Mouse (Mus musculus): ENCODE data around the gene Slc10a2. TPM values are rescaled to one million over a fixed set of nuclear protein-coding genes. Genes with fewer than 3 reads are reported as not detected.
"Not testable (repeated sequence)": the region's sequence is repeated elsewhere in the genome, so short reads cannot be mapped to it uniquely, and the experiment has no call there.

The Slc10a2 gene
- polyA plus RNA-seq (2015; fragmentation: Nextera tagmentation; extraction: Ambion mirVana), result not detected in 2 replicates

- ATAC-seq (ENCODE audit: borderline replicate concordance, extremely low read depth, low FRiP score, low TSS enrichment), result no peak
- no peaks in the 10 kb centered on the region for H3K27me3 ChIP-seq
- WGBS, result 57% methylated on average over 5 of the region's 5 CpGs
- no peaks in the 10 kb centered on the region for H3K4me1 ChIP-seq
- H3K36me3 ChIP-seq, result no peaks in the 10 kb centered on the region
- H3K9me3 ChIP-seq, result no peaks in the 10 kb centered on the region
- no peak within 1 kb of the TSS for H3K27ac ChIP-seq
- H3K4me2 ChIP-seq, result no peak within 1 kb of the TSS
- no peak within 1 kb of the TSS for H3K9ac ChIP-seq
- H3K4me3 ChIP-seq, result no peak within 1 kb of the TSS
These were observed at the start of gene Slc10a2 for GRCm38 (mm10) chr8:5105186-5105585. TSS of gene Slc10a2 (minus strand) at chr8:5105351.

DNA sequence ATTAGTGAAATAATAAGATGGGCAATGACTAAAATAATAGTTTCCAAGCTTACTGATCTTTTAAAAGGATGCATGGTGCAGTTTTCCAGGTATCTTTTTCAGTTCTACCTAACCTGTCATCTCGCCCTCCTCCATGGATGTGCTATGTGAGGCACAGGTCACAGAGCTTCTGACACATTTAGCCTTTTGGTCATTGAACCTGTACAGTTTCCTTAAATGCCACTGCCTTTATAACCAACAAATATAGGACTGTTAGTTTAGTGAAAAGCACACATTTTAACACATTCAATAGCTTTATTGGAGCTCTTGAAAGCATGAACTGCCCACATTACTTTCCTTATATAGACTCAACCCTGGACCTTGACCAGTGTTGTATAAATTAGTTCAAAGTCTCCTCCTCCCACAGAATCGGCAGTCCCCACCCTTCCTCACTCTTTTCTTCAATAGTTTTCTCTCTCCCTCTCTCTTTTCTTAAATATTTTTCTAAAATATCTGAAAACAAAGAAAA lies 24.2 kb upstream of the Slc10a2 start:
- 74% methylated on average over 2 of the region's 2 CpGs for WGBS
- H3K27me3 ChIP-seq, result no peaks in the 10 kb centered on the region
- H3K9ac ChIP-seq, result no peak overlapping the region
- H3K4me1 ChIP-seq, result no peaks in the 10 kb centered on the region
- no peak for ATAC-seq (ENCODE audit: borderline replicate concordance, extremely low read depth, low FRiP score, low TSS enrichment)
- no peak overlapping the region for H3K27ac ChIP-seq
- H3K4me2 ChIP-seq, result no peak overlapping the region
- H3K9me3 ChIP-seq, result no peaks in the 10 kb centered on the region
- no peaks in the 10 kb centered on the region for H3K36me3 ChIP-seq
- no peak overlapping the region for H3K4me3 ChIP-seq

GRCm38 (mm10) chr8:5106855-5107254 lies 1.7 kb upstream of the Slc10a2 start:
- Histone ChIP-seq H3K27me3 (no peaks in the 10 kb centered on the region), H3K9me3 (no peaks in the 10 kb centered on the region), H3K36me3 (no peaks in the 10 kb centered on the region), H3K4me1 (no peaks in the 10 kb centered on the region), H3K4me3 (no peak overlapping the region), H3K27ac (no peak overlapping the region), H3K4me2 (no peak overlapping the region), H3K9ac (no peak overlapping the region)
- 61% methylated on average over 5 of the region's 5 CpGs for WGBS
- ATAC-seq (ENCODE audit: borderline replicate concordance, extremely low read depth, low FRiP score, low TSS enrichment), result no peak

DNA sequence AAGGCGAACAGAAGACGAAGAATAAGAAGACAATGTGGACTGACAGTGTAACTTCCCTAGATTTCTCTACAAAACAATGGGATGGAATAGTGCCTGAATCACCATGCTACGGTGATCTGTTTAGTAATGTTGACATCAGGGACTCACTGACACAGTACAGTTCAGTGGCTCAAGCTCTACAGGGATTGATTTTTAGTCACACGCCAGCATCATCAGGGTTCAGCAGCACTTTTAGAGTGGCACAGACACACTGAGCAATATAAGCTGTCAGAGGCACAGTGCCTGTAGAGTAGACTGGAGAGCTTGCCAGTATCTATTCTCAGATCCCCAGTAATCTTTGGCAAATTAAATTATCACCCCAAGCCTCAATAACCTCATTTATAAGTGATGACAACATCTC lies 9.8 kb downstream of the Slc10a2 start:
- Histone ChIP-seq H3K27ac (no peak overlapping the region), H3K36me3 (no peaks in the 10 kb centered on the region), H3K9me3 (no peaks in the 10 kb centered on the region), H3K4me3 (no peak overlapping the region), H3K4me2 (no peak overlapping the region), H3K4me1 (no peaks in the 10 kb centered on the region), H3K27me3 (no peaks in the 10 kb centered on the region), H3K9ac (no peak overlapping the region)
- 76% methylated on average over 4 of the region's 4 CpGs for WGBS
- no peak for ATAC-seq (ENCODE audit: borderline replicate concordance, extremely low read depth, low FRiP score, low TSS enrichment)

DNA sequence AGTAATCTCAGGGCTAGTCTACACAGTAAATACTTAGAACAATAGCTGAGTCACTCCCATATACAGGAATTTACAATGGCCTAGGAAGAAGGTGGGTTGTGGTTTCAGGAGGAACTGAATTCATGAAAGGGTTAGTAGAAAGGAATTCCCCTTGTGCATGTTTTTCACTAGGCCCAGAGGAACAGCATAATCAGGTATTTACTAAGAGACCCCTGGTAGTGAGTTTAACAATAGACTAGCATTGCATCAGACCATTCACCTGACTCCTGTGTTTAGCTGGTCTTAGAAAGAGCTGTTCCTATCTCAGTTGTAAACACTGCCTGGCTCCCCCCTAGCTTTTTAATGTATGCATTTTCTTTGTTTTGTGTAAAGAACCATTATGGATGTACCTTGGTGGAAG lies 11.2 kb downstream of the Slc10a2 start:
- not testable (repeated sequence) for H3K4me3 ChIP-seq; ATAC-seq (ENCODE audit: borderline replicate concordance, extremely low read depth, low FRiP score, low TSS enrichment); H3K9ac ChIP-seq; H3K36me3 ChIP-seq; H3K4me2 ChIP-seq; H3K27ac ChIP-seq; H3K4me1 ChIP-seq; H3K9me3 ChIP-seq; H3K27me3 ChIP-seq

GRCm38 (mm10) chr8:5073654-5074293 lies 31.4 kb downstream of the Slc10a2 start:
- H3K4me2 ChIP-seq, result no peak overlapping the region
- no peaks in the 10 kb centered on the region for H3K9me3 ChIP-seq
- H3K27me3 ChIP-seq, result no peaks in the 10 kb centered on the region
- no peak for ATAC-seq (ENCODE audit: borderline replicate concordance, extremely low read depth, low FRiP score, low TSS enrichment)
- H3K27ac ChIP-seq, result no peak overlapping the region
- H3K4me1 ChIP-seq, result no peaks in the 10 kb centered on the region
- no peak overlapping the region for H3K9ac ChIP-seq
- H3K4me3 ChIP-seq, result no peak overlapping the region
- 85% methylated on average over 3 of the region's 3 CpGs for whole genome bisulfite sequencing
- no peaks in the 10 kb centered on the region for H3K36me3 ChIP-seq

GRCm38 (mm10) chr8:5058888-5059287 lies 46.3 kb downstream of the Slc10a2 start:
- H3K36me3 ChIP-seq, result no peaks in the 10 kb centered on the region
- H3K4me1 ChIP-seq, result no peaks in the 10 kb centered on the region
- no peaks in the 10 kb centered on the region for H3K9me3 ChIP-seq
- H3K4me2 ChIP-seq, result no peak overlapping the region
- H3K27me3 ChIP-seq, result no peaks in the 10 kb centered on the region
- no peak overlapping the region for H3K9ac ChIP-seq
- 78% methylated on average over 1 of the region's 1 CpGs for WGBS
- no peak for ATAC-seq (ENCODE audit: borderline replicate concordance, extremely low read depth, low FRiP score, low TSS enrichment)
- no peak overlapping the region for H3K4me3 ChIP-seq
- no peak overlapping the region for H3K27ac ChIP-seq

GRCm38 (mm10) chr8:5044361-5044900 lies 60.7 kb downstream of the Slc10a2 start:
- not testable (repeated sequence) for ATAC-seq (ENCODE audit: borderline replicate concordance, extremely low read depth, low FRiP score, low TSS enrichment); H3K27me3 ChIP-seq; H3K9me3 ChIP-seq; H3K27ac ChIP-seq; H3K36me3 ChIP-seq; H3K4me2 ChIP-seq; H3K4me1 ChIP-seq; H3K9ac ChIP-seq; H3K4me3 ChIP-seq
- 76% methylated on average over 6 of the region's 6 CpGs for WGBS

DNA sequence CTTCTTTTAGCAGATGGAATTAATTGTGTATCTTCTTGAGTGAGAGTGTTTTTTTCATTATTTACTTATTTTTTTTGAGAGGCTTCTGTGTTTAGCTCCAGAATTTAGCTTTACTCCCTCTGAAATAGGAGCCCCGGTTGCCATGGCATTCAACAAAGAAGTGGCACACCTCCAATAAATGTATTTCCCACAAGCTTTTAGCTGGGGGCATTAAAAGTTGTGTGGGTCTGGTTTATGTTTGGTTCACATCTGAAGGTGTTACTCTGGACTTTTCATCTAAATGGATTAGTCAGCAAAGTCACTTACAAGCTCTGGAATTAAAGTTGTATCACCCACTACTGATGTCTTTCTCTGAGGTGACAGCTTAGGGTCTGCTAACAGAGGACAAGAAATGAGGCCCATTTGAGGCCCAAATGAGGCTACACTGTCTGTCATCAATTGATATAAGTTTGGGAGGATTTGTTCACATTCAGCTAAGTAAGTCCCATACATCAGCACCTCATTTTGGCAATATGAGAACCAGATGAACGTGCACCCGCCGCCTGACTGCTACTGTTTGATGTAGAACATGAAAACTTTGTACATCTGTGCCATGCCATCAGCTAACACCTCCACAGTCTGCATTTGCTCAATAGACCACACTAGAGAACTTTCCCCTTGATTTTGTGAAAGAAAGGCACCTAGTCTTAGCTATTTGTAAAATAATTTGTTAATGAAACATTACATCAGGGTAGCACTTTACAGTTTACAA lies 66.2 kb downstream of the Slc10a2 start:
- H3K4me2 ChIP-seq, result no peak overlapping the region
- 56% methylated on average over 4 of the region's 4 CpGs for WGBS
- no peak overlapping the region for H3K27ac ChIP-seq
- H3K9ac ChIP-seq, result no peak overlapping the region
- no peaks in the 10 kb centered on the region for H3K36me3 ChIP-seq
- H3K9me3 ChIP-seq, result no peaks in the 10 kb centered on the region
- no peaks in the 10 kb centered on the region for H3K27me3 ChIP-seq
- H3K4me1 ChIP-seq, result no peaks in the 10 kb centered on the region
- ATAC-seq (ENCODE audit: borderline replicate concordance, extremely low read depth, low FRiP score, low TSS enrichment), result no peak
- H3K4me3 ChIP-seq, result no peak overlapping the region

Measured in lung, embryonic 15.5 days (tissue).